Mouse (Mus musculus): ENCODE results near the gene Mog. TPM values are rescaled to one million over a fixed set of nuclear protein-coding genes. Genes with fewer than 3 reads are reported as not detected.

The Mog gene
- polyA plus RNA-seq, 1 experiment from 2014 or later, result not detected

DNA sequence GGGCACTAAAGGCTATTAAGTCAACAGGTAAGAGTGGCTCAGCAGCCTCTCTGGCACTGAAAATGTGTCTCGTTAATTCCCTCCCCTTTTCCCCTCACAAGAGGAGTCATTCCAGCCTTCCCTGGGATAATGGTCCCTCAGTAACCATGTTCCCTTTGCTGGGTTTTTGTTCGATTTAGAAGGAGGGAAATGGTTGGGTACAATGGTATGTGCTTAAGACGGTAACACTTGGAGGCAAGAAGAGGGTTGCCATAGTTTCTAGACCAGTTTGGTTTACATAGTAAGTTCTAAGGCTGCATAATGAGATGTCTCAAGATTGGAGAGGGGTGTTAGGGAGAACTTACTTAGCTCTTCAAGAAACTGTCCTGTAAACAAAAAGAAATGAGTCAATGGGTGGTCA, 11.5 kb downstream of the Mog start:
- H3K9me3 ChIP-seq (replicated peaks), result no peaks in the 10 kb centered on the region
- no peak overlapping the region for H3K9ac ChIP-seq
- H3K4me2 ChIP-seq, result no peak overlapping the region
- H3K4me1 ChIP-seq (replicated peaks), result no peaks in the 10 kb centered on the region
- H3K27ac ChIP-seq (ENCODE audit: poor library complexity, severe bottlenecking), result no peak overlapping the region
- H3K27me3 ChIP-seq (replicated peaks), result no peaks in the 10 kb centered on the region
- no peak overlapping the region for H3K4me3 ChIP-seq
- no peak for ATAC-seq (ENCODE audit: insufficient number of reproducible peaks, low FRiP score)
- 78% methylated on average over 3 of the region's 3 CpGs for whole genome bisulfite sequencing
- peaks cover 40% of the 10 kb centered on the region for H3K36me3 ChIP-seq

DNA sequence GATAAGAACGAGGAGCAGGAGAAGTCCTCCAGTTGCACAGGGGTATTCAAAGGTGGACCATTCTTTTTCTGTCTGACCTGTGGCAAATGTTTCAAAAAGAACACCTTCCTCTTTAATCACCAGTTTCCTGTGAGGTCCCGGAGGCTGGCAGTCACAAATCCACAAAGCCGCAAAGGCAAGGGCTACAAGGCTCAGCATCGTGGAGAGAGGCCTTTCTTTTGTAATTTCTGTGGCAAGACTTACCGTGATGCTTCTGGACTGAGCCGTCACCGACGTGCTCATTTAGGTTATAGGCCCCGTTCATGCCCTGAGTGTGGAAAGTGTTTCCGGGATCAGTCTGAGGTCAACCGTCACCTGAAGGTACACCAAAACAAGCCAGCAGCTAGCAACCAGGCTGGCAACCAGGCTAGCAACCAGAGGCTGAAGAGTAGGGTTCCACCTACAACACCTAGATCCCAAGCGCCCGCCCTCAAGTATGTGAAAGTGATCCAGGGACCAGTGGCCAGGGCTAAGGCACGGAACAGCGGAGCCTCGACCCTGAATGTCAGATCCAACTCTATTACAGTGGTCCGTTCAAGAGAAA, 13.6 kb downstream of the Mog start:
- no peak overlapping the region for H3K27ac ChIP-seq (ENCODE audit: poor library complexity, severe bottlenecking)
- no peaks in the 10 kb centered on the region for H3K4me1 ChIP-seq (replicated peaks)
- no peak overlapping the region for H3K4me3 ChIP-seq
- H3K9ac ChIP-seq, result no peak overlapping the region
- H3K36me3 ChIP-seq, result peaks cover 58% of the 10 kb centered on the region
- no peak overlapping the region for H3K4me2 ChIP-seq
- H3K9me3 ChIP-seq (replicated peaks), result no peaks in the 10 kb centered on the region
- WGBS, result 89% methylated on average over 17 of the region's 17 CpGs
- no peak for ATAC-seq (ENCODE audit: insufficient number of reproducible peaks, low FRiP score)
- H3K27me3 ChIP-seq (replicated peaks), result no peaks in the 10 kb centered on the region

DNA sequence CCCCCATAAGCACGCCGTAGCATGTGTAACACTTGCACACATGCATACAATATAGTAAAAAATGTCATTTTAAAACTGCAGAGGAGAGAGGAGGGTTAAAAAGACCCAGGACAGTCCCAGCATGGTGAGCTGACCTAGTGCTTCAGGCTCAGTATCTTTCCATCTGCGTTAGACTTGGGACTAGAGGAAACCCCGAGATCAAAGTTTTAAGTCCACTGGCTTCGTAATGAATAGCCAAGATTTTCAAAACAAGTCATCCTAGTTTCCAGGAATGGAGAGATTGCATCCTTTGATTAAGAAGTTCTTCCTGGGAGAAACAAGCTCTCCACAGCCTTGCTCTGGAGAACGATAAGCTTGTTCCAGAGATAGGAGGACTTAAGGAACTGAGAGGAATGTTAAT, 15.0 kb downstream of the Mog start:
- WGBS, result 80% methylated on average over 6 of the region's 6 CpGs

DNA sequence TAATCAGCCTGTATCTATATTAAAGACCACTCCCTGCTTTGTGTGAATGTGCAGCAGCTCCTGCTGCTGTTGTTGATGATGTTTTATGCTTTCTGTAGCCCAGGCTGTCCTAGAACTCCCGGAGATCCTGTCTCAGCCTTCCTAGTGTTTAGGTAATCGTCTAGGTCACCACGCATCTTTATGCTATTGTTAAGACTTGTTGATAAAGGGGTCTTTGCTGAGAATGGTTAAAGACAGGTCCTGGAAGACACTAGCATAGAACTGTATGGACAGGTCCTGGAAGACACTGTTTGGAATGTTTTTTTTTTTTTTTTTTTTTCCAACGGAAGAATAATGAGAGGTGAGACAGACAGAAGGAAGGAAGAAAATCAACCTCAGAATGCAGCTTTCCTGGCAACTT, 19.8 kb downstream of the Mog start:
- ATAC-seq (ENCODE audit: insufficient number of reproducible peaks, low FRiP score), result no peak
- H3K27ac ChIP-seq (ENCODE audit: poor library complexity, severe bottlenecking), result peak overlapping the region; percentile 86; the same call in 1 of the 2 replicates
- WGBS, result 34% methylated on average over 4 of the region's 4 CpGs
- peak overlapping the region; percentile 89 for H3K9ac ChIP-seq
- no peaks in the 10 kb centered on the region for H3K9me3 ChIP-seq (replicated peaks)
- no peaks in the 10 kb centered on the region for H3K27me3 ChIP-seq (replicated peaks)
- H3K4me1 ChIP-seq (replicated peaks), result peaks cover 9% of the 10 kb centered on the region; the same call in 1 of the 2 replicates
- peak overlapping the region; percentile 71 for H3K4me3 ChIP-seq
- peaks cover 38% of the 10 kb centered on the region for H3K36me3 ChIP-seq
- peak overlapping the region; percentile 84 for H3K4me2 ChIP-seq

More for the DNA sequence above, 15.0 kb downstream of the Mog start:
- Histone ChIP-seq H3K9ac (no peak overlapping the region), H3K27ac (ENCODE audit: poor library complexity, severe bottlenecking) (no peak overlapping the region), H3K36me3 (peaks cover 61% of the 10 kb centered on the region), H3K4me2 (no peak overlapping the region), H3K27me3 (replicated peaks) (no peaks in the 10 kb centered on the region), H3K9me3 (replicated peaks) (no peaks in the 10 kb centered on the region), H3K4me1 (replicated peaks) (peaks cover 5% of the 10 kb centered on the region; the same call in 1 of the 2 replicates), H3K4me3 (no peak overlapping the region)
- no peak for ATAC-seq (ENCODE audit: insufficient number of reproducible peaks, low FRiP score)

DNA sequence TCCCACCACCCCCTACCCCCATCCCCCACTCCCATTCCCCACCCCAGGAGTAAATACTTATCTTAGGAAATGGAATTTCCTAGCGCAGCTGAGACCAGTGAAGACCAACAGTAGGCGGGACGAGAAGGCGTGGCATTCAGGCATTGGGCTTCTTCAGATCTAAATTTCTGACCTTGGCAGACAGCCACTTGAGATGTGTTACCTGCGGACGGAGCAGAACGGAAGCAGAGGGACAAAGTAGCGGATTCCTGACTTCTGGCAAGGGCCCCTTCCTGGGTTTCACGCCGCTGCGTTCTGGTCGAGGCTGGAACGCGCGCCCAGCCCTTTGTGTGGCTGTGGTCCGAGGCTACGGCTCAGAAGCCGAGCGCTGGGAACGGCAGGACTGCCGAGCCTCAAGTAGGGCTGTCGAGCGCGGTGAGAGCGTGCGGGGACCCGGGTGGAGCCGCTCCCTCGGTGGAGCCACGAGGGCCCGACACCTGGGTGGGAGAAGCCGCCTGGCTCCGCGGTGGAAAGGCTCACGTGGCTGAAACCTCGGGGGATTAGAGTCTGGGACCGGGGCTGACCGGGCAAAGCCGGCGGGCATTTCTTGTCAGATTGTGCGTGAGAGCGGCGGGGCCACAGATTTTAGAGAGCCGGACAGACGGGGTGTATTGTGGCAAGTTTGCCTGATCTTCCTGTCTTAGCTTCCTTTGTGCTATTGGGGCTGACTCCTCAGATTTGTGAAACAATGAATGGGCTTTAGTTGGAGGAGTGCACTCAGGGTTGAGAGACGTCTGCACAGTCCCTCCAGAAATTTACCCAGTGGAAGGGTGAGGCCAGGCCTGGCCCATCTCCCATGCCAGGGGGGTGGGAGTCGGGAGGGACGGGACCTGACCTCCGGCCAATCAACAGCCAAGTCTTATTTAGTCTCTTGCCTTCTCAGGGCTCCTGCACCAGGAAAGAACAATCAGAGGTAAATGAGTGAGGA, 20.6 kb downstream of the Mog start:
- H3K9me3 ChIP-seq (replicated peaks), result no peaks in the 10 kb centered on the region
- peak; percentile 89 for ATAC-seq (ENCODE audit: insufficient number of reproducible peaks, low FRiP score)
- WGBS, result under 1% methylated on average over 49 of the region's 49 CpGs
- peak overlapping the region; percentile 84 for H3K4me2 ChIP-seq
- H3K9ac ChIP-seq, result peak overlapping the region; percentile 89
- H3K27ac ChIP-seq (ENCODE audit: poor library complexity, severe bottlenecking), result peak overlapping the region; percentile 86
- peak overlapping the region; percentile 71 for H3K4me3 ChIP-seq
- peaks cover 9% of the 10 kb centered on the region; the same call in 1 of the 2 replicates for H3K4me1 ChIP-seq (replicated peaks)
- H3K27me3 ChIP-seq (replicated peaks), result no peaks in the 10 kb centered on the region
- peaks cover 30% of the 10 kb centered on the region for H3K36me3 ChIP-seq

DNA sequence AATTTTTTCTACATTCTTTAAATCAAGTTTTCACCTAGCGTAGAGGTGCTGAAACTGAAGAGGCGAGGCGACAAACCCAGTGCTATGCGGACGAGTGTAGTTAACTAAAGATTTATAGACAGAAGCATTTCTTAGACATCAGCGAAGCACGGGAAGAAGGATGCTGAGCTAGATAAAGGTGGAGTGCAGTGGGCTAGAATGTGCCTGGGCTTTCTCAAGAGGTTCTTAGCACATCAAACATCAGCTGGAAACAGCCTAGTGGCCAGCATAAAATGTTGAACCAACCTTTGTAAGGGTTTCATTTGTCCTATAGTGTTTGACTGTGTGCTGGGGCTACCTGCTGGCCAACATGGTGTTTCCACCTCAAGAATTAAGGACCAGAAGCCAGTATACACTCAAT, 22.3 kb downstream of the Mog start, which contains the start of gene Zfp57:
Gene Zfp57, plus strand, starts transcription at position 301 of the 400 bp plus-strand sequence.
- H3K9ac ChIP-seq, result no peak within 1 kb of the TSS
- no peak for ATAC-seq (ENCODE audit: insufficient number of reproducible peaks, low FRiP score)
- peaks cover 9% of the 10 kb centered on the region; the same call in 1 of the 2 replicates for H3K4me1 ChIP-seq (replicated peaks)
- peak within 1 kb of the TSS; percentile 71 for H3K4me3 ChIP-seq
- H3K36me3 ChIP-seq, result peaks cover 14% of the 10 kb centered on the region; the same call in 1 of the 2 replicates
- H3K27me3 ChIP-seq (replicated peaks), result no peaks in the 10 kb centered on the region
- peak within 1 kb of the TSS; percentile 84 for H3K4me2 ChIP-seq
- H3K9me3 ChIP-seq (replicated peaks), result no peaks in the 10 kb centered on the region
- peak within 1 kb of the TSS; percentile 64; the same call in 1 of the 2 replicates for H3K27ac ChIP-seq (ENCODE audit: poor library complexity, severe bottlenecking)
- WGBS, result 89% methylated on average over 7 of the region's 7 CpGs

DNA sequence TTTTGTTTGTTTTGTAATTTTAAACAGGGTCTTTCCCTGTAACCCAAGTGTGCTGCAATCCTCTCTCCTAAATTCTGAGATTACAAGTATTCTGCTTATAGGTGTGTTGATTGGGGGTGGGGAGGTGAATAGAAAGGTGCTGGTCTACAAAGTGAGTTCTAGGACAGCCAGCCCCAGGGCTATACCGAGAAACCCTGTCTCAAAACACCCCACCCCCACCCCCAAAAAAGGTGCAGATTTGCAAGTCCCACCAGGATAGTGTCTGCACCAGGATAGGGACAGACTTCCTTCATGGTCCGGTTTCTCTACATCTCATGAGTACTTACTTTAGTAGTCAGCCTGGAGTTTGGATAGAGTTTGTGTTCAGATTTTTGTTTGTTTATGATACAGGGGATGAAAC, 24.7 kb downstream of the Mog start:
- no peaks in the 10 kb centered on the region for H3K36me3 ChIP-seq
- H3K4me1 ChIP-seq (replicated peaks), result peaks cover 6% of the 10 kb centered on the region; the same call in 1 of the 2 replicates
- H3K9me3 ChIP-seq (replicated peaks), result no peaks in the 10 kb centered on the region
- H3K4me2 ChIP-seq, result no peak overlapping the region
- no peak overlapping the region for H3K9ac ChIP-seq
- WGBS, result 57% methylated on average over 2 of the region's 2 CpGs
- no peak for ATAC-seq (ENCODE audit: insufficient number of reproducible peaks, low FRiP score)
- no peaks in the 10 kb centered on the region for H3K27me3 ChIP-seq (replicated peaks)
- no peak overlapping the region for H3K4me3 ChIP-seq
- no peak overlapping the region for H3K27ac ChIP-seq (ENCODE audit: poor library complexity, severe bottlenecking)

DNA sequence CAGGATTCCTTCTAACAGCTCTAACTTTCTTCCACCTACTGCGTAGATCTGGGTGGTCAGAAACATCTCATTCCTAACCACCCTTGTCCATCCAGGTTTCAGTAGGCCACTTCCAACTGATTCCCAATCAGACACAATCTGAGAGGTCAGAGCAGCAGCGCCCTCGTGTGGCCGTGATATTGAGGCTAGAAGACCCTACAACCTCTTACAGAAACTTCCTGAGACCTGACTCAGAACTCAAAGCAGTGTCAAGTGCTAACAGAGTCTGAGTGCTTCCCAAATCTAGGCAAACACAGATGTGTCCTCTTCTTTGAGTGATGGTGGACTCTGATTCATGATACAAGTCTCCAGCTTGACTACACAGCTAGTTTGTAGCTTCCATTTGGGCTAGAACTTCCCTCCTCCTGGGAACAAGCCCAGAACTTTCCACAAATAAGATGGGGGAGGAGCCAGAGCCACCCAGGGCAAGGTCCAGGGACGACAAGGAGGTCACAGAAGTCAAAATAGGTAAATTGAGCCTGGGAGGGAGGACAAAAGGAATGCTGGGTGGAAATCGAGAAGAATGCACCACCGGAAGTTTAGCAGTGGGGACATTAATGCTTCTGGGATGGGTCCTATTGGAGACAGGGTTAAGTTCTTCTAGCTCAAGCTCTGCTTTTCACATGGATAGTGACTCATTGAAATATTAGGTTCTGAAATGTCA, 26.0 kb downstream of the Mog start:
- Histone ChIP-seq H3K36me3 (no peaks in the 10 kb centered on the region), H3K4me3 (no peak overlapping the region), H3K27me3 (replicated peaks) (no peaks in the 10 kb centered on the region), H3K4me2 (no peak overlapping the region), H3K9me3 (replicated peaks) (no peaks in the 10 kb centered on the region), H3K9ac (no peak overlapping the region), H3K4me1 (replicated peaks) (0 out of 2 replicates have a peak, but pooled peaks cover 3% of the 10 kb centered on the region), H3K27ac (ENCODE audit: poor library complexity, severe bottlenecking) (no peak overlapping the region)
- 26% methylated on average over 7 of the region's 7 CpGs for WGBS
- ATAC-seq (ENCODE audit: insufficient number of reproducible peaks, low FRiP score), result no peak

DNA sequence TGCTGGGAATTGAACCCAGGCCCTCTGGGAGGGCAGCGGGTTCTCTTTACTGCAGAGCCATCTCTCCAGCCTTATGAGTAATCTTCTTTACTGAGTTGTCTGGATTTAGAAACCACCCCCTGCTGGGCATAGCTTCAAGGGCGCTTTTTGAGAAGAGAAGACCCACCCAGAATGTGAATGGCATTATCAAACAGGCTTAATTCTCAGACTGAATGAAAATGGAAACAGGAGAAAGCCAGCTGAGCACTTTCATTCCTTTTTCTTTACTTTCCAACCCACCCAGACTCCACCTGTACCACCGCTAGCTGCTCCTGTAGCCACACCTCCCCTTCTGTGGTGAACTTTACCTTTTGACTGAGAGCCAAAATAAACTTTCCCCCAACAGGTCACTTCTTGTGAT, 27.8 kb downstream of the Mog start:
- Histone ChIP-seq H3K4me1 (replicated peaks) (no peaks in the 10 kb centered on the region), H3K9me3 (replicated peaks) (no peaks in the 10 kb centered on the region), H3K27ac (ENCODE audit: poor library complexity, severe bottlenecking) (no peak overlapping the region), H3K4me2 (no peak overlapping the region), H3K9ac (no peak overlapping the region), H3K4me3 (no peak overlapping the region), H3K36me3 (no peaks in the 10 kb centered on the region), H3K27me3 (replicated peaks) (no peaks in the 10 kb centered on the region)
- ATAC-seq (ENCODE audit: insufficient number of reproducible peaks, low FRiP score), result no peak
- 65% methylated on average over 3 of the region's 3 CpGs for WGBS

DNA sequence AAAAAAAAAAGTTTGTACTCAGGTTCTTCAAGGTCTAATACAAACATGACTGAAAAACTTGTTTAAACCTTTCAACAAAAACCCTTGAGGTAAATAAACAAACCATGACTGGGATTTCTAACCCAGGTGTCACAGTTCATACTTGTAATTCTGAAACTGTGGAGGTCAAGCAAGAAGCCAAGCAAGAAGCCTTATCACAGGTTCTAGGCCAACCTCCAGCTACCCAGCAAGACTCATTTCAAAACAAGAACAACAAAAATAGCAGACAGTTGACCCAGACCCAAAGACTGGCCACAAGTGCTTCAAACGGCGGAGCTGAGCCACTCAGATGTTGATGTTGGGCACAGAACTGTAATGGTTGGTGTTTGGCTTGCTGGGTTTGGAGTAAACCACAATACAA, 28.7 kb downstream of the Mog start:
- H3K27me3 ChIP-seq (replicated peaks), result peaks cover 3% of the 10 kb centered on the region
- no peak overlapping the region for H3K4me2 ChIP-seq
- no peak overlapping the region for H3K9ac ChIP-seq
- H3K4me1 ChIP-seq (replicated peaks), result no peaks in the 10 kb centered on the region
- ATAC-seq (ENCODE audit: insufficient number of reproducible peaks, low FRiP score), result no peak
- H3K4me3 ChIP-seq, result no peak overlapping the region
- WGBS, result 74% methylated on average over 2 of the region's 2 CpGs
- no peak overlapping the region for H3K27ac ChIP-seq (ENCODE audit: poor library complexity, severe bottlenecking)
- no peaks in the 10 kb centered on the region for H3K9me3 ChIP-seq (replicated peaks)
- no peaks in the 10 kb centered on the region for H3K36me3 ChIP-seq

Measured in heart, embryonic 12.5 days (tissue).